Comparison of ENCODE assay signal across 9 mouse cellular contexts in genomic region chr11:54882671-54883070, GRCm38 (mm10). TPM values are rescaled to one million over a fixed set of nuclear protein-coding genes. Genes with fewer than 3 reads are reported as not detected.
DNase-seq lines count a peak whose midpoint lies in the region; ATAC-seq and TF ChIP-seq lines count a peak whose summit lies in the region.
"Had no signal": no experiment of that assay in that cellular context is flagged by ENCODE, and none has a peak within 500 bp of the region (broad histone marks: within the 10 kb centered on the region; RNA-seq: fewer than 3 reads in every experiment).

No protein-coding gene starts in this region.

- H3K4me3 ChIP-seq in kidney, adult 2 months (ENCODE audit: insufficient read depth, low read depth, low read length): no peak overlapping the region
- H3K4me3 ChIP-seq in kidney, embryonic 16.5 days (ENCODE audit: low read length): no peak overlapping the region
- H3K4me3 ChIP-seq: embryonic facial prominence, embryonic 12.5 days had no signal

- no peaks in the 10 kb centered on the region for H3K36me3 ChIP-seq in kidney, adult 2 months (ENCODE audit: control insufficient read depth, insufficient read depth, low read length)
- H3K36me3 ChIP-seq in kidney, embryonic 16.5 days (ENCODE audit: insufficient read depth, low read length): no peaks in the 10 kb centered on the region
- H3K36me3 ChIP-seq: embryonic facial prominence, embryonic 12.5 days had no signal

- H3K9me3 ChIP-seq in kidney, embryonic 16.5 days (ENCODE audit: low read length): no peaks in the 10 kb centered on the region
- H3K9me3 ChIP-seq: embryonic facial prominence, embryonic 12.5 days had no signal

- H3K27me3 ChIP-seq in kidney, adult 2 months (replicated peaks; ENCODE audit: control insufficient read depth, insufficient read depth, low read length): no peaks in the 10 kb centered on the region
- no peaks in the 10 kb centered on the region for H3K27me3 ChIP-seq in kidney, embryonic 16.5 days (ENCODE audit: insufficient read depth, low read length)
- H3K27me3 ChIP-seq: embryonic facial prominence, embryonic 12.5 days had no signal

- no peak for TF ChIP-seq POLR2A in kidney, adult 2 months (IDR thresholded peaks at IDR 0.05; ENCODE audit: low read depth, low read length)

- H3K4me2 ChIP-seq in kidney, embryonic 16.5 days (replicated peaks; ENCODE audit: low read depth, low read length): no peak overlapping the region
- H3K4me2 ChIP-seq: embryonic facial prominence, embryonic 12.5 days had no signal

- whole genome bisulfite sequencing in kidney, adult 2 months: 30% methylated on average over 8 of the region's 8 CpGs
- 38% methylated on average over 8 of the region's 8 CpGs for WGBS in kidney, embryonic 16.5 days

- peak overlapping the region; percentile 91 for H3K27ac ChIP-seq in kidney, adult 2 months (ENCODE audit: insufficient read depth, low read depth, low read length)
- no peak overlapping the region for H3K27ac ChIP-seq in kidney, embryonic 16.5 days (ENCODE audit: low read length)
- H3K27ac ChIP-seq: embryonic facial prominence, embryonic 12.5 days had no signal

- intact Hi-C loops in heart, postnatal 10 days (cut with DNase I): loop anchor here (5.0 to 10.0 kb wide), 2 partner anchors 205 to 272 kb away; partner anchors contain the start of gene Slc36a3

- H3K4me1 ChIP-seq in kidney, adult 2 months (ENCODE audit: control insufficient read depth, insufficient read depth, low read length): peaks cover 35% of the 10 kb centered on the region
- peaks cover 35% of the 10 kb centered on the region for H3K4me1 ChIP-seq in kidney, embryonic 16.5 days (ENCODE audit: insufficient read depth, low read length)

- TF ChIP-seq CTCF in kidney, adult 2 months (conservative IDR thresholded peaks at IDR 0.05; ENCODE audit: insufficient read depth, insufficient read length, low read depth, low read length): peak; percentile 36; the same call in 1 of the 2 replicates

- DNase-seq in kidney, adult 2 months: peak; percentile 83
- peak; percentile 69 to 78 for DNase-seq in adrenal gland, postnatal 36 days
- peak; percentile 82 to 83 for DNase-seq in heart, postnatal 10 days
- DNase-seq in lung, postnatal 36 days: peak; percentile 81
- no peak for DNase-seq in spleen, adult 12 weeks (ENCODE audit: low spot score)
- no peak for DNase-seq in cerebellum, adult 9-10 months
- DNase-seq in layer of hippocampus, postnatal 36 days: no peak

- ATAC-seq in kidney, embryonic 16.5 days (ENCODE audit: low FRiP score, low TSS enrichment): no peak; the same call in 1 of the 2 replicates

- H3K9ac ChIP-seq in kidney, embryonic 16.5 days (replicated peaks; ENCODE audit: low read length): no peak overlapping the region
- H3K9ac ChIP-seq: embryonic facial prominence, embryonic 12.5 days had no signal

RNA-seq across cellular contexts. Expression of gene Hint1, which starts 16.5 kb away (rescaled TPM):
- polyA plus RNA-seq in kidney, adult 2 months (2012; rRNA removed): 1,115 and 1,173 TPM in 2 replicates
- 540 and 595 TPM in 2 replicates for polyA plus RNA-seq in kidney, embryonic 16.5 days (2015; fragmentation: Nextera tagmentation; extraction: Ambion mirVana)
- 100 to 1,000 TPM; 331 to 395 TPM for total RNA-seq in adrenal gland, postnatal 36 days (2021)
- total RNA-seq in heart, postnatal 10 days (2021): 100 to 1,000 TPM; 304 to 309 TPM
- total RNA-seq in layer of hippocampus, postnatal 36 days (2021): 100 to 1,000 TPM; 264 to 281 TPM

RNA-seq across cellular contexts. Expression of gene Gpx3, which starts 19.6 kb away (rescaled TPM):
- polyA plus RNA-seq in kidney, adult 2 months (2012; rRNA removed): 28,844 and 31,623 TPM in 2 replicates
- polyA plus RNA-seq in kidney, embryonic 16.5 days (2015; fragmentation: Nextera tagmentation; extraction: Ambion mirVana): 262 and 297 TPM in 2 replicates
- total RNA-seq in adrenal gland, postnatal 36 days (2021): 100 to 1,000 TPM; 262 to 383 TPM
- total RNA-seq in heart, postnatal 10 days (2021): 100 to 1,000 TPM; 102 to 159 TPM
- total RNA-seq in layer of hippocampus, postnatal 36 days (2021): 1 to 10 TPM; 3.4 to 4.6 TPM

RNA-seq across cellular contexts. Expression of gene Lyrm7, which starts 22.0 kb away (rescaled TPM):
- 1.4 and 3.9 TPM in 2 replicates for polyA plus RNA-seq in kidney, adult 2 months (2012; rRNA removed)
- 6.3 and 9.2 TPM in 2 replicates for polyA plus RNA-seq in kidney, embryonic 16.5 days (2015; fragmentation: Nextera tagmentation; extraction: Ambion mirVana)
- total RNA-seq in adrenal gland, postnatal 36 days (2021): 10 to 100 TPM; 10.8 to 11.6 TPM
- total RNA-seq in heart, postnatal 10 days (2021): 10 to 100 TPM; 24.4 to 27.0 TPM
- 10 to 100 TPM; 27.9 to 30.8 TPM for total RNA-seq in layer of hippocampus, postnatal 36 days (2021)

Comparison
In these comparisons a context has a peak if more than half of its experiments do, and no peak if none do; other contexts are left out.
1. DNase-seq: peak in kidney, adult 2 months (single experiment), adrenal gland, postnatal 36 days (2 of 2), heart, postnatal 10 days (2 of 2) and lung, postnatal 36 days (single experiment); none in spleen, adult 12 weeks (single experiment), cerebellum, adult 9-10 months (single experiment) and layer of hippocampus, postnatal 36 days (0 of 2).
2. RNA of gene Gpx3, which starts 19.6 kb away (total RNA-seq): 262 to 383 TPM in adrenal gland, postnatal 36 days and 102 to 159 TPM in heart, postnatal 10 days; 3.4 to 4.6 TPM in layer of hippocampus, postnatal 36 days; every median in the first group is over 10 times any median in the second.